Mouse (Mus musculus): ENCODE results near the gene Pou3f1. TPM values are rescaled to one million over a fixed set of nuclear protein-coding genes. Genes with fewer than 3 reads are reported as not detected.

Pou3f1 gene
- polyA plus RNA-seq, 1 experiment, result 12.8 TPM

DNA sequence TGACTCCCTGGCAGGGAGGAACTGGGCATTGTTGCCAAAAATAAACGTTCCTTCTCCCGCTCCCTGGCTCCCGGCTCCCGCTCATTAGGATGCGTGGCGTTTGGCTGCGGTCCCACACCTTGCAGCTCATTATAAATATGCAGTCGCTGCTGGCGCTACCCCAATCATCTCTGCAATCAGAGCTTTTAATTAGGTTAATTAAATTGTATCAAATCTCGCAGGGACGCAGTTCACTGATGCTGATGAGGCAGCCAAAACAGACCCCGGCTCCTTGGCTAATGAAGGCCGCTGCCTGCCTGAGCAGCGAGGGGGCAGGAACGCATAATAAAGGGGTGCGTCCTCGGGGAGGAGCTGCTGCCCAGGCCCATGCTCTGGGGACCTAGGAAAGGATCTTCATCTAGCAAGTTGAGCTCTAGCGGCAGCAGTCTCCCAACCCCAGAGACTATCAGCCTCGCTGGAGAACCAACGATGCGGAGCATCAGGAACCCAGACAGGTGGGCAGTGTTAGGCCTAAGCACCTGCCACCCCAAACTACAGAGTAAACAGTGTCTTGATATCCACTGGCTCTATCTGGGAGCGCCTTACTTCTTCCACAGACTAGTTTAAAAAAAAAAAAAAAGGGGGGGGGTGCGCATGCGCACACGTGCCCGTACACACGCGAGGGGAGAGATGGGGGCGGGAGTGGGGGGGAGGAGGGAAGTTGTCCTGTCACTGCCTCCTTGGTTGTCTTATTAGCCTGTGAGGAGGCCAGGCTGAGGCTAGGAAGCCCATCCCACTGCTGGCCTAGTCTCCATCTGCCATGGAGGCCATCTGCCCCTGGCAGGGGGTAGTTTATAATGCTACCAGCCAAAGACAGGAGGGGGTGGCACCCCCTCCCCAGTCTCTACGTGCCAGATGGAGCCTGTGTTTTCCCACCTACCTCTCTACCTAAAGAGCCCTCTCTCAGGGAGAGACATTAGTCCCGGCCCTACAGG lies 16.0 kb downstream of the Pou3f1 start:
- no peak overlapping the region for H3K27ac ChIP-seq (ENCODE audit: insufficient read depth, low read length)
- no peaks in the 10 kb centered on the region for H3K27me3 ChIP-seq (ENCODE audit: control insufficient read depth, insufficient read depth, low read length, poor library complexity, severe bottlenecking)

DNA sequence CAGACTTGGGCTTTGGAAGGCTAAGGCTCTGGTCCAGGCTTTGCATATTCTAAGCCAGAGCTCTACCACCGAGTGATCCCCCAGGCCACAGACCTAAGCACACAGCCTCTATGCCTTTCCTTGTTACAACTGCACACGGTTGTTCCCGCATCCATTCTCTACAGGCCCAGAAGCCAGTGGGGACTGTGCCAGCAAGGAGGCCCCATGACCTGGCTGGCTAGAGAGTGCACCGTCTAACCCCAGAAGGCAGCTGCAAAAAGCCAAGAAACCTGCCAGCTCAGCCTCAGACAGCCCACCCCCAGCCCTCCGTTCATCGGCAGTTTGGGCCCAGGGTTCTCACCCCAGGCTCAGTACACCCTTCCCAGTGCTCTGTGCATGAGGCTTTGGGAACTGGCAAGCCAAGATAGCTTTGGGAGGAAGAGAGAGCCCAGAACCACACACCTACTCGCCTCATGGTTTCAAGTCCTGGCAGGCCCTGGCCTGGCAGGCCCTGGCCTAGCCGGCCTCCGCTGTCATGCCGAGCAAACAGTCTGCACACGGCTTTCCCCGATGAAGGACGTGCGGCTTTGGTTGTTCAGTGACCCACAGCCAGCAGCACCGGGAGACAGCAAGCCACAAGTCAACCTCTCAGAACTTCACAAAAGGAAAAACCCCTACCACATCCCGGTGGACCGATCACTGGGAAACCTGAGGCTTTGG lies 17.9 kb downstream of the Pou3f1 start:
- TF ChIP-seq CTCF (IDR thresholded peaks at IDR 0.05; ENCODE audit: low read depth, low read length) (no peak), EP300 (IDR thresholded peaks at IDR 0.05; ENCODE audit: insufficient read depth, low read depth, low read length) (no peak), POLR2A (IDR thresholded peaks at IDR 0.05; ENCODE audit: insufficient read depth, low read length) (no peak)
- Histone ChIP-seq H3K4me3 (ENCODE audit: low read depth, low read length) (no peak overlapping the region), H3K9ac (ENCODE audit: low read depth, poor library complexity, severe bottlenecking) (peak overlapping the region; percentile 18; the same call in 1 of the 2 replicates), H3K27ac (ENCODE audit: insufficient read depth, low read length) (no peak overlapping the region), H3K36me3 (ENCODE audit: control insufficient read depth, insufficient read depth, low read length, poor library complexity, severe bottlenecking) (peaks cover 3% of the 10 kb centered on the region; the same call in 1 of the 2 replicates), H3K4me1 (ENCODE audit: control insufficient read depth, insufficient read depth, low read length) (no peaks in the 10 kb centered on the region), H3K9me3 (replicated peaks; ENCODE audit: control insufficient read depth, insufficient read depth, low read length, poor library complexity, severe bottlenecking) (no peaks in the 10 kb centered on the region), H3K27me3 (ENCODE audit: control insufficient read depth, insufficient read depth, low read length, poor library complexity, severe bottlenecking) (no peaks in the 10 kb centered on the region)

More for the DNA sequence above, 16.0 kb downstream of the Pou3f1 start:
- H3K4me1 ChIP-seq (ENCODE audit: control insufficient read depth, insufficient read depth, low read length), result no peaks in the 10 kb centered on the region
- H3K9ac ChIP-seq (ENCODE audit: low read depth, poor library complexity, severe bottlenecking), result peak overlapping the region; percentile 0
- peak overlapping the region; percentile 10 for H3K4me3 ChIP-seq (ENCODE audit: low read depth, low read length)
- TF ChIP-seq EP300 (IDR thresholded peaks at IDR 0.05; ENCODE audit: insufficient read depth, low read depth, low read length) (no peak), CTCF (IDR thresholded peaks at IDR 0.05; ENCODE audit: low read depth, low read length) (no peak), POLR2A (IDR thresholded peaks at IDR 0.05; ENCODE audit: insufficient read depth, low read length) (no peak)
- H3K36me3 ChIP-seq (ENCODE audit: control insufficient read depth, insufficient read depth, low read length, poor library complexity, severe bottlenecking), result no peaks in the 10 kb centered on the region
- no peaks in the 10 kb centered on the region for H3K9me3 ChIP-seq (replicated peaks; ENCODE audit: control insufficient read depth, insufficient read depth, low read length, poor library complexity, severe bottlenecking)

DNA sequence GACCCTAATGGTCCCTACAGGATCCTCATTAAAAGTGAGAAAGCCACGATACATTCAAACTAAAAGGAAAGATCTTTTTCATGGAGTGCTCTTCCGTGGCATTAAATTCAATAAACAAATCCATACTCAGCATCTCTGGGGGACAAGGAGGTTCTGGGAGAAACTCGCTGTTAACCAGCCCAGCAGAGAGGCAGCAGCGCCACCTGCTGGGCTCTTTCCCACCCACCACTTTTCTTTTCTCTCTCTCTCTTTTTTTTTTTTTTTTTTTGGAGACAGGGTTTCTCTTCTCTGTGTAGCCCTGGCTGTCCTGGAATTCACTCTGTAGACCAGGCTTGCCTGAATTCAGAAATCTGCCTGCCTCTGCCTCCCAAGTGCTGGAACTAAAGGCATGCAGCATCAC lies 18.4 kb downstream of the Pou3f1 start:
- H3K9ac ChIP-seq (ENCODE audit: low read depth, poor library complexity, severe bottlenecking), result 0 out of 2 replicates have a peak overlapping the region, but pooled peaks have one; percentile 18
- no peaks in the 10 kb centered on the region for H3K9me3 ChIP-seq (replicated peaks; ENCODE audit: control insufficient read depth, insufficient read depth, low read length, poor library complexity, severe bottlenecking)
- H3K4me1 ChIP-seq (ENCODE audit: control insufficient read depth, insufficient read depth, low read length), result no peaks in the 10 kb centered on the region
- no peak overlapping the region for H3K4me3 ChIP-seq (ENCODE audit: low read depth, low read length)
- peaks cover 8% of the 10 kb centered on the region; the same call in 1 of the 2 replicates for H3K36me3 ChIP-seq (ENCODE audit: control insufficient read depth, insufficient read depth, low read length, poor library complexity, severe bottlenecking)
- no peak overlapping the region for H3K27ac ChIP-seq (ENCODE audit: insufficient read depth, low read length)
- H3K27me3 ChIP-seq (ENCODE audit: control insufficient read depth, insufficient read depth, low read length, poor library complexity, severe bottlenecking), result no peaks in the 10 kb centered on the region
- peak; percentile 73 for TF ChIP-seq CTCF (IDR thresholded peaks at IDR 0.05; ENCODE audit: low read depth, low read length)
- no peak for TF ChIP-seq EP300 (IDR thresholded peaks at IDR 0.05; ENCODE audit: insufficient read depth, low read depth, low read length)

DNA sequence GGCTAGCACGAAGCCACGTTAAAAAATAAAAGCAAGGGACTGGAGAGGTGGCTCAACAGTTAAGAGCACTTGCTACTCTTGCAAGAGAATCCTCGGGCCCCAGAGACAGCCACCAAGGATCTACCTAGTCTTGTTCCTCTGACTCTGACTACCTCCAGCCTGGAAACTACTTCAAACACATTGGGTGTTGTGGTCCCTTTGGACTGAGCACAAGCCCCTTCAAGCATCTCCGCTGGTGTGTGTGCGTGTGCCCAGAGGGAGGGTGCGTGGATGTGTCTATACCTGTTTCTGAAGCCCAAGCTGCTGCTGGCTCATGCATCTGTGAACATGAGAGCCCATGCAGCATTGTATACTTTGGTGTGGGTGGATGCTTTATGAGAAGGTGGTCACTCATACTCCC lies 19.4 kb downstream of the Pou3f1 start:
- H3K9ac ChIP-seq (ENCODE audit: low read depth, poor library complexity, severe bottlenecking), result no peak overlapping the region
- TF ChIP-seq EP300 (IDR thresholded peaks at IDR 0.05; ENCODE audit: insufficient read depth, low read depth, low read length) (no peak), POLR2A (IDR thresholded peaks at IDR 0.05; ENCODE audit: insufficient read depth, low read length) (no peak), CTCF (IDR thresholded peaks at IDR 0.05; ENCODE audit: low read depth, low read length) (no peak)
- H3K27ac ChIP-seq (ENCODE audit: insufficient read depth, low read length), result no peak overlapping the region
- H3K27me3 ChIP-seq (ENCODE audit: control insufficient read depth, insufficient read depth, low read length, poor library complexity, severe bottlenecking), result no peaks in the 10 kb centered on the region
- no peak overlapping the region for H3K4me3 ChIP-seq (ENCODE audit: low read depth, low read length)
- no peaks in the 10 kb centered on the region for H3K4me1 ChIP-seq (ENCODE audit: control insufficient read depth, insufficient read depth, low read length)
- no peaks in the 10 kb centered on the region for H3K9me3 ChIP-seq (replicated peaks; ENCODE audit: control insufficient read depth, insufficient read depth, low read length, poor library complexity, severe bottlenecking)
- H3K36me3 ChIP-seq (ENCODE audit: control insufficient read depth, insufficient read depth, low read length, poor library complexity, severe bottlenecking), result peaks cover 15% of the 10 kb centered on the region

DNA sequence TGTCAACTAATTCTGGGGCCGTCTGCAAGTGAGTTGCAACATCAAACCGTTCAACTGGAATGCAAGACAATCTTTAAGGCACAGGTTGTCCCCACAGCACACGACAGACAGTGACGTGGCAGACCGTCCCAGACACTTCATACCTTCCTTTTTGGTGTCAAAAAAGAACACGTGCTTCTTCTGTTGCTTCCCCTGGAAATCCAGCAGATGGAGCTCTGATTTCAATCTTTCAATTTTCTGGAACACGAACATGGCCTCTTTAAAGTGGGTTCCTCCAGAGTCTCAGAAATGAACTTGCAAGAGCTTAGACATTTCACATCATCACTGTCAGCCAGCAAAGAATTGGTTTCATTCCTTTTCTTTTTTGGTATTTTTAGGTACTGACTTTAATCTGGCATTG lies 25.7 kb downstream of the Pou3f1 start:
- H3K36me3 ChIP-seq (ENCODE audit: control insufficient read depth, insufficient read depth, low read length, poor library complexity, severe bottlenecking), result peaks cover 50% of the 10 kb centered on the region

More for the DNA sequence above, 25.7 kb downstream of the Pou3f1 start:
- H3K4me1 ChIP-seq (ENCODE audit: control insufficient read depth, insufficient read depth, low read length), result peaks cover 1% of the 10 kb centered on the region
- TF ChIP-seq CTCF (IDR thresholded peaks at IDR 0.05; ENCODE audit: low read depth, low read length) (no peak), POLR2A (IDR thresholded peaks at IDR 0.05; ENCODE audit: insufficient read depth, low read length) (no peak), EP300 (IDR thresholded peaks at IDR 0.05; ENCODE audit: insufficient read depth, low read depth, low read length) (no peak)
- no peak overlapping the region for H3K4me3 ChIP-seq (ENCODE audit: low read depth, low read length)
- H3K27ac ChIP-seq (ENCODE audit: insufficient read depth, low read length), result no peak overlapping the region
- no peaks in the 10 kb centered on the region for H3K9me3 ChIP-seq (replicated peaks; ENCODE audit: control insufficient read depth, insufficient read depth, low read length, poor library complexity, severe bottlenecking)
- no peak overlapping the region for H3K9ac ChIP-seq (ENCODE audit: low read depth, poor library complexity, severe bottlenecking)
- no peaks in the 10 kb centered on the region for H3K27me3 ChIP-seq (ENCODE audit: control insufficient read depth, insufficient read depth, low read length, poor library complexity, severe bottlenecking)
